Mouse (Mus musculus) heart, embryonic 16.5 days (tissue): ENCODE results near the gene Zfp462. TPM values are rescaled to one million over a fixed set of nuclear protein-coding genes. Genes with fewer than 3 reads are reported as not detected.
"Not testable (repeated sequence)": the region's sequence is repeated elsewhere in the genome, so short reads cannot be mapped to it uniquely, and the experiment has no call there.

Source experiments
- ATAC-seq: fragments of 200-750 bp; cut with Nextera tagmentation; replicated peaks from 2 replicates; pipeline ENCODE4 v1.8.0; 2017; ENCODE audit warnings: moderate number of reproducible peaks; ENCODE audit not compliant: insufficient read depth, low FRiP score; ENCODE audit errors: extremely low read depth
- H3K27ac ChIP-seq: fragments of 300-500 bp; sonication (generic); 2 replicates; pipeline ENCODE4 v1.5.1; 2014; ENCODE audit warnings: mild to moderate bottlenecking, low read length, control low read depth, moderate library complexity
- H3K27me3 ChIP-seq: fragments of 300-500 bp; sonication (generic); 2 replicates; pipeline ENCODE4 v1.6.1; 2014; ENCODE audit warnings: low read length, mixed read lengths; ENCODE audit not compliant: control insufficient read depth, insufficient read depth
- H3K36me3 ChIP-seq: fragments of 300-500 bp; sonication (generic); 2 replicates; pipeline ENCODE4 v1.6.1; 2014; ENCODE audit not compliant: control insufficient read depth, insufficient read depth
- H3K4me1 ChIP-seq: fragments of 300-500 bp; sonication (generic); 2 replicates; pipeline ENCODE4 v1.6.1; 2014; ENCODE audit warnings: low read length, mixed read lengths; ENCODE audit not compliant: control insufficient read depth, insufficient read depth
- H3K4me2 ChIP-seq: fragments of 300-500 bp; sonication (generic); 2 replicates; pipeline ENCODE4 v1.6.1; 2014; ENCODE audit warnings: low read depth, mild to moderate bottlenecking, control low read depth, low read length
- H3K4me3 ChIP-seq: fragments of 300-500 bp; sonication (generic); 2 replicates; pipeline ENCODE4 v1.5.1; 2014; ENCODE audit warnings: mild to moderate bottlenecking, control low read depth, low read length
- H3K9ac ChIP-seq: fragments of 300-500 bp; sonication (generic); 2 replicates; pipeline ENCODE4 v1.6.1; 2014; ENCODE audit warnings: low read length, control low read depth
- H3K9me3 ChIP-seq: fragments of 300-500 bp; sonication (generic); replicated peaks from 2 replicates; pipeline ENCODE4 v1.6.1; 2016; ENCODE audit warnings: low read length; ENCODE audit not compliant: control insufficient read depth
- WGBS: fragments of 180-500 bp; shearing (Covaris S2); extraction: QIAGEN DNeasy Blood & Tissue Kit; methylation state at CpG from one replicate; pipeline ENCODE4 v1.1.7; 2014; 5-methylcytosine and 5-hydroxymethylcytosine counted together
- polyA plus RNA-seq: library from polyadenylated mRNA; unstranded; fragments of >200 nt; fragmentation: Nextera tagmentation; extraction: Ambion mirVana; gene quantifications from 2 replicates; pipeline ENCODE4 v1.2.1, GENCODE M21; 2015

Gene Zfp462
- polyA plus RNA-seq, 1 experiment from 2014 or later = 1.3 TPM

GRCm38 (mm10) chr4:54927321-54928062 lies 17.4 kb upstream of the Zfp462 start:
- H3K27me3 ChIP-seq, ATAC-seq, H3K9ac ChIP-seq, H3K4me1 ChIP-seq, H3K4me2 ChIP-seq, H3K36me3 ChIP-seq, H3K9me3 ChIP-seq, H3K27ac ChIP-seq, H3K4me3 ChIP-seq: not testable (repeated sequence)
- 65% methylated on average over 8 of the region's 8 CpGs for WGBS

DNA sequence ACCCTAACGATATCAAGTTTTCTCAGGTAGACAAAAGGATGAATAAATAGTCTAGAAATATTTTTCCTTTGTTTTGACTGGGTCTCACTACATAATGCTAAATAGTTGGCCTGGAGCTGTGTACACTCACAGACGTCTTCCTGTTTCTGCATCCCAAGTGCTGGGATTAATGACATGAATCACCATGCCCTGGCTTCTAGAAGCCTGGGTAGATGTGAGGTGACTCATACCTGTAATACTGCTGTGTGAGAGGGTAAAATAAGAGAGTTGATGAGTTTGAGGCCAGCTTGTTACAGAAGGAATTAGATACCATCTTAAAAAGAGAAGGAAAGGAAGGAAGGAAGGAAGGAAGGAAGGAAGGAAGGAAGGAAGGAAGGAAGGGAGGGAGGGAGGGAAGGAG lies 15.2 kb upstream of the Zfp462 start:
- Histone ChIP-seq H3K27ac (no peak overlapping the region), H3K4me2 (no peak overlapping the region), H3K4me1 (no peaks in the 10 kb centered on the region), H3K27me3 (no peaks in the 10 kb centered on the region), H3K36me3 (no peaks in the 10 kb centered on the region), H3K4me3 (no peak overlapping the region), H3K9me3 (no peaks in the 10 kb centered on the region), H3K9ac (no peak overlapping the region)
- ATAC-seq = no peak
- 75% methylated on average over 2 of the region's 2 CpGs for WGBS

GRCm38 (mm10) chr4:54932668-54933067 lies 12.2 kb upstream of the Zfp462 start:
- no peak overlapping the region for H3K9ac ChIP-seq
- H3K36me3 ChIP-seq = no peaks in the 10 kb centered on the region
- no peaks in the 10 kb centered on the region for H3K4me1 ChIP-seq
- no peaks in the 10 kb centered on the region for H3K9me3 ChIP-seq
- 30% methylated on average over 2 of the region's 2 CpGs for WGBS
- H3K4me3 ChIP-seq = no peak overlapping the region
- H3K4me2 ChIP-seq = no peak overlapping the region
- no peaks in the 10 kb centered on the region for H3K27me3 ChIP-seq
- H3K27ac ChIP-seq = no peak overlapping the region
- no peak for ATAC-seq

GRCm38 (mm10) chr4:54937161-54937560 lies 7.7 kb upstream of the Zfp462 start:
- H3K9me3 ChIP-seq = no peaks in the 10 kb centered on the region
- no peaks in the 10 kb centered on the region for H3K36me3 ChIP-seq
- H3K4me2 ChIP-seq = no peak overlapping the region
- no peak overlapping the region for H3K27ac ChIP-seq
- no peak for ATAC-seq
- no peaks in the 10 kb centered on the region for H3K27me3 ChIP-seq
- no peak overlapping the region for H3K9ac ChIP-seq
- WGBS = 75% methylated on average over 1 of the region's 1 CpGs
- no peaks in the 10 kb centered on the region for H3K4me1 ChIP-seq
- H3K4me3 ChIP-seq = no peak overlapping the region

GRCm38 (mm10) chr4:54945603-54946445 lies 976 bp downstream of the Zfp462 start:
- Histone ChIP-seq H3K4me1 (peaks cover 16% of the 10 kb centered on the region), H3K4me2 (peak overlapping the region; percentile 88), H3K27me3 (no peaks in the 10 kb centered on the region), H3K36me3 (no peaks in the 10 kb centered on the region), H3K27ac (peak overlapping the region; percentile 41; the same call in 1 of the 2 replicates), H3K9ac (peak overlapping the region; percentile 82), H3K4me3 (peak overlapping the region; percentile 76), H3K9me3 (no peaks in the 10 kb centered on the region)
- ATAC-seq = no peak
- WGBS = under 1% methylated on average over 36 of the region's 36 CpGs

DNA sequence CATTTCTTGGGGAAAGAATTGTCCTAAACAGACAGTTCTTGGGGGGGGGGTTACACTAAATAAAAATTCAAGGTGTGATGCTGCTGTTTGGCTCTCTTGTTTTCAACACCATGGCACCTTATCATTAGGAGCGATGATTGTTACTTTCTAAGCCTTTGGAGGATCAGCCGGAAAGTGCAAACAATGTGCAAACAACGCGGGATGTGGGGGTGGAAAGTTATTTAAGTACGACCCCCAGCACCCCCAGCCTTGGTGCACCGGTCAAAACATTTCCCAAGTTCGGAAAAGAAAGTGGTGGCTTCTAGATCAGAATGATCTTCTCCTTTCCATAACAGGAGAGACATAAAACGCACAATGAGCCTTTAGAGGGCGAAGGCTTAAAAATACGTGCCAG lies 1.8 kb downstream of the Zfp462 start:
- Histone ChIP-seq H3K9ac (peak overlapping the region; percentile 77), H3K36me3 (no peaks in the 10 kb centered on the region), H3K4me3 (peak overlapping the region; percentile 76), H3K4me2 (peak overlapping the region; percentile 88), H3K4me1 (peaks cover 16% of the 10 kb centered on the region), H3K9me3 (no peaks in the 10 kb centered on the region), H3K27ac (peak overlapping the region; percentile 93), H3K27me3 (no peaks in the 10 kb centered on the region)
- ATAC-seq = no peak
- 0% methylated on average over 10 of the region's 10 CpGs for WGBS

DNA sequence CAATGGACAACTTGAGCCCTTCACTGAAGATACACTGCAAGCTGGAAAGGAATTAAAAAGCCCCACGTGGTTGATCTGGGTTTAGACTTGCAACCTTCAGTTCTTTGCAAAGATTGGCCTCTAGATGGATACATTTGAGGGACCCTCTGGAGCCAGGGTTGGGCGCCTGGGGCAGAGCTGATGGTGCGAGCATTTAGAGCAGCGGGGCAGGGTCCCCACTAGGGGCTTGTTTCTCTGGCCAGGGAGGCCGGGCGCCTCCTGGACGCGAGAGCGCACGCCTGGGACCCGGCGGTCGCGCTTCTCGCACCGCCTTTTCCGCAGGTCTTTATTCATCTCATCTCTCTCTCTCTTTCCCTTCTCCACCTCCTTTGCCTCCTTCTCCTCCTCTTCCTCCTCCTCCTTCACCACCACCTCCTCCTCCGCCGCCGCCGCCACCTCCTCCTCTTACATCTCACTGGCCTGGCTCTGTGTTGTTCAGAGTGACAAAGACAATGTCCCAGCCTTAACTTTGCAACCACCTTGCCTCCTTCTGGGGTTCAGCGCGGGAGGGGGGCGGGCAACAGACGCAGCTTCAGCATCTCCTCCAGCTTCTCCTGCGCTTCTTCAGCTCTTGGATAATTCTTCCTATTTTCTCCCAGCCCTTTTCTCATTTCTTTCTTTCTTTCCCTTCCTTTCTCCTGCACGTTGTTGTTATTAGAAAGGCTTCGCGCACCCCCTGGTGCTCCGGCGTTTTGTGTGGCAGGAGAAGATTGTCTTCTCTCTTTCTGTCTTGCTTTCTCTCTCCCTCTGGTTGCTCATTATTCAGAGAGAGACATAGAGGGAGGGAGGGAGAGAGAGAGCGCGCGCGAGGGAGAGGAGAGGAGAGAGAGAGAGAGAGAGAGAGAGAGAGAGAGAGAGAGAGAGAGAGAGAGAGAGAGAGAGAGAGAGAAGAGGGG lies 2.5 kb downstream of the Zfp462 start:
- WGBS = under 1% methylated on average over 32 of the region's 35 CpGs
- Histone ChIP-seq H3K4me2 (peak overlapping the region; percentile 88), H3K36me3 (no peaks in the 10 kb centered on the region), H3K4me3 (peak overlapping the region; percentile 76), H3K27ac (peak overlapping the region; percentile 93), H3K4me1 (peaks cover 16% of the 10 kb centered on the region), H3K9ac (peak overlapping the region; percentile 81), H3K27me3 (no peaks in the 10 kb centered on the region), H3K9me3 (no peaks in the 10 kb centered on the region)
- no peak for ATAC-seq

- peak overlapping the region; percentile 81 for H3K9ac ChIP-seq
- ATAC-seq = peak; percentile 52
These were observed 3.3 kb downstream of the Zfp462 start for GRCm38 (mm10) chr4:54947991-54948615.

More at GRCm38 (mm10) chr4:54947991-54948615, 3.3 kb downstream of the Zfp462 start:
- Histone ChIP-seq H3K36me3 (no peaks in the 10 kb centered on the region), H3K27me3 (no peaks in the 10 kb centered on the region), H3K4me1 (peaks cover 20% of the 10 kb centered on the region), H3K4me3 (peak overlapping the region; percentile 76), H3K4me2 (peak overlapping the region; percentile 88), H3K27ac (peak overlapping the region; percentile 93), H3K9me3 (no peaks in the 10 kb centered on the region)
- under 1% methylated on average over 24 of the region's 25 CpGs for WGBS
